Mouse (Mus musculus) ES-E14 (cell line): Measurements from ENCODE around the gene Timm50.

Experiments
- HCFC1 ChIP-seq: IDR thresholded peaks from 2 replicates; pipeline ENCODE4 v1.6.1; 2012; ENCODE audit warnings: low read length, inconsistent platforms, borderline replicate concordance; ENCODE audit not compliant: insufficient read depth
- ZC3H11A ChIP-seq: IDR thresholded peaks from 2 replicates; pipeline ENCODE4 v1.6.1; 2012; ENCODE audit warnings: low read depth, mild to moderate bottlenecking, inconsistent platforms, low read length, borderline replicate concordance

- TF ChIP-seq HCFC1: no peak
- no peak for TF ChIP-seq ZC3H11A
Observed at GRCm38 (mm10) chr7:28347746-28348145, 35.9 kb upstream of the Timm50 start.
